Mouse (Mus musculus) embryonic facial prominence, embryonic 12.5 days (tissue): ENCODE measurements around the gene Adgra3. TPM values are rescaled to one million over a fixed set of nuclear protein-coding genes. Genes with fewer than 3 reads are reported as not detected.
A peak's percentile ranks its signal among the peaks of the same experiment; 100 is the strongest.

ENCODE experiments used
- ATAC-seq: fragments of 200-750 bp; cut with Nextera tagmentation; 2 replicates; pipeline ENCODE4 v1.8.0; 2017; ENCODE audit not compliant: insufficient number of reproducible peaks, insufficient read depth, low FRiP score, low TSS enrichment
- H3K27ac ChIP-seq: fragments of 300-500 bp; sonication (generic); 2 replicates; pipeline ENCODE4 v1.5.1; 2016; ENCODE audit warnings: mild to moderate bottlenecking
- H3K27me3 ChIP-seq: fragments of 300-500 bp; sonication (generic); 2 replicates; pipeline ENCODE4 v1.6.1; 2016; ENCODE audit warnings: mild to moderate bottlenecking, moderate library complexity
- H3K36me3 ChIP-seq: fragments of 300-500 bp; sonication (generic); 2 replicates; pipeline ENCODE4 v1.6.1; 2016; ENCODE audit warnings: mild to moderate bottlenecking
- H3K4me1 ChIP-seq: fragments of 300-500 bp; sonication (generic); 2 replicates; pipeline ENCODE4 v1.6.1; 2016
- H3K4me2 ChIP-seq: fragments of 300-500 bp; sonication (generic); replicated peaks from 2 replicates; pipeline ENCODE4 v1.6.1; 2016; ENCODE audit warnings: mild to moderate bottlenecking, moderate library complexity
- H3K4me3 ChIP-seq: fragments of 300-500 bp; sonication (generic); 2 replicates; pipeline ENCODE4 v1.5.1; 2016; ENCODE audit warnings: mild to moderate bottlenecking
- H3K9ac ChIP-seq: fragments of 300-500 bp; sonication (generic); 2 replicates; pipeline ENCODE4 v1.6.1; 2016; ENCODE audit warnings: mild to moderate bottlenecking, moderate library complexity
- H3K9me3 ChIP-seq: fragments of 300-500 bp; sonication (generic); 2 replicates; pipeline ENCODE4 v1.6.1; 2016; ENCODE audit warnings: mild to moderate bottlenecking, moderate library complexity
- WGBS: fragments of 180-500 bp; shearing (Covaris S2); methylation state at CpG from one replicate; pipeline ENCODE4 v1.1.7; 2016; 5-methylcytosine and 5-hydroxymethylcytosine counted together
- polyA plus RNA-seq: library from polyadenylated mRNA; unstranded; fragments of >200 nt; fragmentation: Nextera tagmentation; extraction: Ambion mirVana; gene quantifications from 2 replicates; pipeline ENCODE4 v1.2.1, GENCODE M21; 2016

The Adgra3 gene
- polyA plus RNA-seq, result 59.4 and 59.6 TPM in 2 replicates

GRCm38 (mm10) chr5:50058421-50059286, at the start of gene Adgra3:
Adgra3 (minus strand) TSS chr5:50059006.
- peak; percentile 78 for ATAC-seq
- Histone ChIP-seq H3K9me3 (no peaks in the 10 kb centered on the region), H3K27ac (peak within 1 kb of the TSS; percentile 93), H3K4me1 (peaks cover 25% of the 10 kb centered on the region), H3K4me3 (peak within 1 kb of the TSS; percentile 94), H3K9ac (peak within 1 kb of the TSS; percentile 99), H3K36me3 (no peaks in the 10 kb centered on the region), H3K27me3 (no peaks in the 10 kb centered on the region), H3K4me2 (peak within 1 kb of the TSS; percentile 50)
- WGBS, result under 1% methylated on average over 79 of the region's 113 CpGs

GRCm38 (mm10) chr5:50083441-50083840, 24.6 kb upstream of the Adgra3 start:
- no peaks in the 10 kb centered on the region for H3K9me3 ChIP-seq
- ATAC-seq, result no peak
- no peaks in the 10 kb centered on the region for H3K4me1 ChIP-seq
- H3K27ac ChIP-seq, result no peak overlapping the region
- H3K36me3 ChIP-seq, result no peaks in the 10 kb centered on the region
- no peak overlapping the region for H3K4me3 ChIP-seq
- H3K9ac ChIP-seq, result no peak overlapping the region
- no peak overlapping the region for H3K4me2 ChIP-seq
- WGBS, result 33% methylated on average over 1 of the region's 1 CpGs
- no peaks in the 10 kb centered on the region for H3K27me3 ChIP-seq

GRCm38 (mm10) chr5:50074245-50074644, 15.4 kb upstream of the Adgra3 start:
- H3K27me3 ChIP-seq, result no peaks in the 10 kb centered on the region
- no peaks in the 10 kb centered on the region for H3K36me3 ChIP-seq
- no peak overlapping the region for H3K27ac ChIP-seq
- H3K9ac ChIP-seq, result no peak overlapping the region
- no peak for ATAC-seq
- no peak overlapping the region for H3K4me3 ChIP-seq
- H3K4me2 ChIP-seq, result no peak overlapping the region
- no peaks in the 10 kb centered on the region for H3K4me1 ChIP-seq
- H3K9me3 ChIP-seq, result no peaks in the 10 kb centered on the region

- H3K4me1 ChIP-seq, result 0 out of 2 replicates have a peak, but pooled peaks cover 3% of the 10 kb centered on the region
- H3K27me3 ChIP-seq, result no peaks in the 10 kb centered on the region
- H3K36me3 ChIP-seq, result no peaks in the 10 kb centered on the region
- no peak overlapping the region for H3K4me3 ChIP-seq
- no peak overlapping the region for H3K4me2 ChIP-seq
- no peak overlapping the region for H3K9ac ChIP-seq
- no peak overlapping the region for H3K27ac ChIP-seq
- WGBS, result 75% methylated on average over 3 of the region's 3 CpGs
- no peaks in the 10 kb centered on the region for H3K9me3 ChIP-seq
- ATAC-seq, result no peak
Observed at GRCm38 (mm10) chr5:50064236-50064635, 5.4 kb upstream of the Adgra3 start.

- Histone ChIP-seq H3K27me3 (no peaks in the 10 kb centered on the region), H3K9me3 (no peaks in the 10 kb centered on the region), H3K27ac (no peak overlapping the region), H3K36me3 (no peaks in the 10 kb centered on the region), H3K4me2 (peak overlapping the region; percentile 50), H3K4me3 (peak overlapping the region; percentile 94; the same call in 1 of the 2 replicates), H3K9ac (no peak overlapping the region), H3K4me1 (peaks cover 25% of the 10 kb centered on the region)
- WGBS, result 86% methylated on average over 7 of the region's 7 CpGs
- ATAC-seq, result no peak
Observed at GRCm38 (mm10) chr5:50059586-50059985, 780 bp upstream of the Adgra3 start.

- H3K4me3 ChIP-seq, result peak overlapping the region; percentile 94
- peak; percentile 11; the same call in 1 of the 2 replicates for ATAC-seq
Observed at GRCm38 (mm10) chr5:50057612-50058420, 990 bp downstream of the Adgra3 start.

GRCm38 (mm10) chr5:50052456-50052855, 6.3 kb downstream of the Adgra3 start:
- Histone ChIP-seq H3K4me2 (no peak overlapping the region), H3K4me3 (no peak overlapping the region), H3K9me3 (no peaks in the 10 kb centered on the region), H3K9ac (no peak overlapping the region), H3K36me3 (peaks cover 7% of the 10 kb centered on the region), H3K27ac (no peak overlapping the region), H3K4me1 (peaks cover 49% of the 10 kb centered on the region), H3K27me3 (no peaks in the 10 kb centered on the region)
- ATAC-seq, result no peak
- 79% methylated on average over 4 of the region's 4 CpGs for WGBS

More at GRCm38 (mm10) chr5:50057612-50058420, 990 bp downstream of the Adgra3 start:
- Histone ChIP-seq H3K27me3 (no peaks in the 10 kb centered on the region), H3K9ac (peak overlapping the region; percentile 99), H3K4me1 (peaks cover 29% of the 10 kb centered on the region), H3K36me3 (no peaks in the 10 kb centered on the region), H3K27ac (peak overlapping the region; percentile 93), H3K9me3 (no peaks in the 10 kb centered on the region), H3K4me2 (peak overlapping the region; percentile 50)
- WGBS, result under 1% methylated on average over 26 of the region's 26 CpGs

GRCm38 (mm10) chr5:50050668-50051425, 8.0 kb downstream of the Adgra3 start:
- Histone ChIP-seq H3K9ac (no peak overlapping the region), H3K27ac (no peak overlapping the region), H3K27me3 (no peaks in the 10 kb centered on the region), H3K9me3 (no peaks in the 10 kb centered on the region), H3K36me3 (peaks cover 7% of the 10 kb centered on the region), H3K4me3 (no peak overlapping the region), H3K4me1 (peaks cover 34% of the 10 kb centered on the region), H3K4me2 (no peak overlapping the region)
- 0 out of 2 replicates have a peak, but pooled peaks have one; percentile 24 for ATAC-seq
- 64% methylated on average over 21 of the region's 21 CpGs for WGBS

- peaks cover 27% of the 10 kb centered on the region for H3K4me1 ChIP-seq
- no peaks in the 10 kb centered on the region for H3K9me3 ChIP-seq
- 45% methylated on average over 3 of the region's 3 CpGs for WGBS
- H3K27me3 ChIP-seq, result no peaks in the 10 kb centered on the region
- H3K9ac ChIP-seq, result no peak overlapping the region
- no peak overlapping the region for H3K4me3 ChIP-seq
- H3K4me2 ChIP-seq, result no peak overlapping the region
- H3K27ac ChIP-seq, result no peak overlapping the region
- ATAC-seq, result no peak
- peaks cover 7% of the 10 kb centered on the region for H3K36me3 ChIP-seq
Observed at GRCm38 (mm10) chr5:50050037-50050436, 8.8 kb downstream of the Adgra3 start.

- Histone ChIP-seq H3K9me3 (no peaks in the 10 kb centered on the region), H3K27me3 (no peaks in the 10 kb centered on the region), H3K4me1 (peaks cover 30% of the 10 kb centered on the region), H3K4me3 (no peak overlapping the region), H3K27ac (peak overlapping the region; percentile 60; the same call in 1 of the 2 replicates), H3K36me3 (peaks cover 7% of the 10 kb centered on the region), H3K4me2 (no peak overlapping the region), H3K9ac (no peak overlapping the region)
- 80% methylated on average over 8 of the region's 8 CpGs for WGBS
- no peak for ATAC-seq
Observed at GRCm38 (mm10) chr5:50049506-50049905, 9.3 kb downstream of the Adgra3 start.

GRCm38 (mm10) chr5:50048960-50049359, 9.8 kb downstream of the Adgra3 start:
- no peak for ATAC-seq
- Histone ChIP-seq H3K4me2 (no peak overlapping the region), H3K4me1 (peaks cover 34% of the 10 kb centered on the region), H3K9ac (no peak overlapping the region), H3K27me3 (no peaks in the 10 kb centered on the region), H3K27ac (no peak overlapping the region), H3K36me3 (peaks cover 7% of the 10 kb centered on the region), H3K4me3 (no peak overlapping the region), H3K9me3 (no peaks in the 10 kb centered on the region)
- WGBS, result 74% methylated on average over 7 of the region's 7 CpGs
